Mouse (Mus musculus): ENCODE results near the gene Abtb1. TPM values are rescaled to one million over a fixed set of nuclear protein-coding genes. Genes with fewer than 3 reads are reported as not detected.
A peak's percentile ranks its signal among the peaks of the same experiment; 100 is the strongest.

The Abtb1 gene
- polyA plus RNA-seq, 1 experiment, result 8.6 TPM

GRCm38 (mm10) chr6:88842731-88843151 lies 957 bp upstream of the Abtb1 start:
- peaks cover 5% of the 10 kb centered on the region; the same call in 1 of the 2 replicates for H3K4me1 ChIP-seq (ENCODE audit: control insufficient read depth, insufficient read depth, insufficient read length, low read length)
- H3K4me3 ChIP-seq (ENCODE audit: insufficient read depth, low read depth, low read length), result peak overlapping the region; percentile 62
- no peak overlapping the region for H3K27ac ChIP-seq (replicated peaks; ENCODE audit: low read depth, low read length)

- Histone ChIP-seq H3K4me1 (ENCODE audit: control insufficient read depth, insufficient read depth, insufficient read length, low read length) (peaks cover 5% of the 10 kb centered on the region; the same call in 1 of the 2 replicates), H3K4me3 (ENCODE audit: insufficient read depth, low read depth, low read length) (peak overlapping the region; percentile 73), H3K27ac (replicated peaks; ENCODE audit: low read depth, low read length) (peak overlapping the region; percentile 53)
Observed at GRCm38 (mm10) chr6:88841514-88841780, 337 bp downstream of the Abtb1 start.

GRCm38 (mm10) chr6:88840791-88841513 lies 832 bp downstream of the Abtb1 start:
- Histone ChIP-seq H3K4me1 (ENCODE audit: control insufficient read depth, insufficient read depth, insufficient read length, low read length) (peaks cover 5% of the 10 kb centered on the region; the same call in 1 of the 2 replicates), H3K27ac (replicated peaks; ENCODE audit: low read depth, low read length) (peak overlapping the region; percentile 53; the same call in 1 of the 2 replicates), H3K4me3 (ENCODE audit: insufficient read depth, low read depth, low read length) (peak overlapping the region; percentile 73)

GRCm38 (mm10) chr6:88840211-88840610 lies 1.6 kb downstream of the Abtb1 start:
- 0 out of 2 replicates have a peak overlapping the region, but pooled peaks have one; percentile 12 for H3K4me3 ChIP-seq (ENCODE audit: insufficient read depth, low read depth, low read length)
- no peak overlapping the region for H3K27ac ChIP-seq (replicated peaks; ENCODE audit: low read depth, low read length)

GRCm38 (mm10) chr6:88839135-88839970 lies 2.4 kb downstream of the Abtb1 start:
- Histone ChIP-seq H3K27ac (replicated peaks; ENCODE audit: low read depth, low read length) (no peak overlapping the region), H3K4me1 (ENCODE audit: control insufficient read depth, insufficient read depth, insufficient read length, low read length) (peaks cover 5% of the 10 kb centered on the region; the same call in 1 of the 2 replicates), H3K4me3 (ENCODE audit: insufficient read depth, low read depth, low read length) (0 out of 2 replicates have a peak overlapping the region, but pooled peaks have one; percentile 7)

More at GRCm38 (mm10) chr6:88840211-88840610, 1.6 kb downstream of the Abtb1 start:
- H3K4me1 ChIP-seq (ENCODE audit: control insufficient read depth, insufficient read depth, insufficient read length, low read length), result peaks cover 5% of the 10 kb centered on the region; the same call in 1 of the 2 replicates

GRCm38 (mm10) chr6:88838613-88839012 lies 3.2 kb downstream of the Abtb1 start:
- peaks cover 5% of the 10 kb centered on the region; the same call in 1 of the 2 replicates for H3K4me1 ChIP-seq (ENCODE audit: control insufficient read depth, insufficient read depth, insufficient read length, low read length)
- H3K4me3 ChIP-seq (ENCODE audit: insufficient read depth, low read depth, low read length), result no peak overlapping the region
- H3K27ac ChIP-seq (replicated peaks; ENCODE audit: low read depth, low read length), result no peak overlapping the region

- Histone ChIP-seq H3K27ac (replicated peaks; ENCODE audit: low read depth, low read length) (no peak overlapping the region), H3K4me1 (ENCODE audit: control insufficient read depth, insufficient read depth, insufficient read length, low read length) (peaks cover 3% of the 10 kb centered on the region; the same call in 1 of the 2 replicates), H3K4me3 (ENCODE audit: insufficient read depth, low read depth, low read length) (no peak overlapping the region)
Observed at GRCm38 (mm10) chr6:88837999-88838398, 3.8 kb downstream of the Abtb1 start.

- no peak overlapping the region for H3K27ac ChIP-seq (replicated peaks; ENCODE audit: low read depth, low read length)
- H3K4me1 ChIP-seq (ENCODE audit: control insufficient read depth, insufficient read depth, insufficient read length, low read length), result peaks cover 3% of the 10 kb centered on the region; the same call in 1 of the 2 replicates
- H3K4me3 ChIP-seq (ENCODE audit: insufficient read depth, low read depth, low read length), result no peak overlapping the region
Observed at GRCm38 (mm10) chr6:88836178-88836819, 5.5 kb downstream of the Abtb1 start.

- H3K4me1 ChIP-seq (ENCODE audit: control insufficient read depth, insufficient read depth, insufficient read length, low read length), result peaks cover 6% of the 10 kb centered on the region; the same call in 1 of the 2 replicates
- no peak overlapping the region for H3K4me3 ChIP-seq (ENCODE audit: insufficient read depth, low read depth, low read length)
- no peak overlapping the region for H3K27ac ChIP-seq (replicated peaks; ENCODE audit: low read depth, low read length)
Observed at GRCm38 (mm10) chr6:88835047-88835446, 6.7 kb downstream of the Abtb1 start.

- Histone ChIP-seq H3K27ac (replicated peaks; ENCODE audit: low read depth, low read length) (no peak overlapping the region), H3K4me1 (ENCODE audit: control insufficient read depth, insufficient read depth, insufficient read length, low read length) (peaks cover 8% of the 10 kb centered on the region), H3K4me3 (ENCODE audit: insufficient read depth, low read depth, low read length) (no peak overlapping the region)
Observed at GRCm38 (mm10) chr6:88833340-88834140, 8.2 kb downstream of the Abtb1 start.

GRCm38 (mm10) chr6:88832663-88833062 lies 9.1 kb downstream of the Abtb1 start:
- Histone ChIP-seq H3K4me1 (ENCODE audit: control insufficient read depth, insufficient read depth, insufficient read length, low read length) (peaks cover 8% of the 10 kb centered on the region), H3K27ac (replicated peaks; ENCODE audit: low read depth, low read length) (no peak overlapping the region), H3K4me3 (ENCODE audit: insufficient read depth, low read depth, low read length) (no peak overlapping the region)

- H3K4me3 ChIP-seq (ENCODE audit: insufficient read depth, low read depth, low read length), result no peak overlapping the region
- peaks cover 8% of the 10 kb centered on the region for H3K4me1 ChIP-seq (ENCODE audit: control insufficient read depth, insufficient read depth, insufficient read length, low read length)
- no peak overlapping the region for H3K27ac ChIP-seq (replicated peaks; ENCODE audit: low read depth, low read length)
Observed at GRCm38 (mm10) chr6:88831456-88831855, 10.3 kb downstream of the Abtb1 start.

- peaks cover 8% of the 10 kb centered on the region for H3K4me1 ChIP-seq (ENCODE audit: control insufficient read depth, insufficient read depth, insufficient read length, low read length)
- H3K27ac ChIP-seq (replicated peaks; ENCODE audit: low read depth, low read length), result 0 out of 2 replicates have a peak overlapping the region, but pooled peaks have one; percentile 21
- H3K4me3 ChIP-seq (ENCODE audit: insufficient read depth, low read depth, low read length), result no peak overlapping the region
Observed at GRCm38 (mm10) chr6:88830112-88830702, 11.6 kb downstream of the Abtb1 start.

- Histone ChIP-seq H3K4me3 (ENCODE audit: insufficient read depth, low read depth, low read length) (no peak overlapping the region), H3K27ac (replicated peaks; ENCODE audit: low read depth, low read length) (peak overlapping the region; percentile 42; the same call in 1 of the 2 replicates), H3K4me1 (ENCODE audit: control insufficient read depth, insufficient read depth, insufficient read length, low read length) (peaks cover 8% of the 10 kb centered on the region)
Observed at GRCm38 (mm10) chr6:88829579-88829978, 12.2 kb downstream of the Abtb1 start.

All from brown adipose tissue, adult 24 weeks (tissue).